Mouse (Mus musculus) lung, embryonic 14.5 days (tissue): Measurements from ENCODE around the gene Ttll10. TPM values are rescaled to one million over a fixed set of nuclear protein-coding genes. Genes with fewer than 3 reads are reported as not detected.

Experiments
- ATAC-seq: fragments of 200-750 bp; cut with Nextera tagmentation; 2 replicates; pipeline ENCODE4 v1.8.0; 2017; ENCODE audit warnings: mild to moderate bottlenecking, moderate TSS enrichment, moderate library complexity; ENCODE audit not compliant: insufficient read depth
- DNase-seq: peaks from one replicate; pipeline ENCODE4 v3.0.0-alpha.2; 2015
- H3K27ac ChIP-seq: fragments of 300-500 bp; sonication (generic); 2 replicates; pipeline ENCODE4 v1.5.1; 2014; ENCODE audit warnings: low read depth, mild to moderate bottlenecking, moderate library complexity
- H3K27me3 ChIP-seq: fragments of 300-500 bp; sonication (generic); 2 replicates; pipeline ENCODE4 v1.6.1; 2014; ENCODE audit warnings: low read length, control low read depth; ENCODE audit not compliant: insufficient read depth
- H3K36me3 ChIP-seq: fragments of 300-500 bp; sonication (generic); 2 replicates; pipeline ENCODE4 v1.6.1; 2014; ENCODE audit warnings: control low read depth; ENCODE audit not compliant: insufficient read depth
- H3K4me1 ChIP-seq: fragments of 300-500 bp; sonication (generic); 2 replicates; pipeline ENCODE4 v1.6.1; 2014; ENCODE audit warnings: antibody characterized with exemption, control low read depth; ENCODE audit not compliant: insufficient read depth
- H3K4me2 ChIP-seq: fragments of 300-500 bp; sonication (generic); 2 replicates; pipeline ENCODE4 v1.6.1; 2014; ENCODE audit warnings: mild to moderate bottlenecking
- H3K4me3 ChIP-seq: fragments of 300-500 bp; sonication (generic); 2 replicates; pipeline ENCODE4 v1.5.1; 2014; ENCODE audit warnings: low read depth, low read length
- H3K9ac ChIP-seq: fragments of 300-500 bp; sonication (generic); 2 replicates; pipeline ENCODE4 v1.6.1; 2014
- H3K9me3 ChIP-seq: fragments of 300-500 bp; sonication (generic); 2 replicates; pipeline ENCODE4 v1.6.1; 2016; ENCODE audit warnings: low read depth, low read length, control low read depth
- CTCF ChIP-seq: IDR thresholded peaks from 2 replicates; pipeline ENCODE4 v1.5.1; 2016; ENCODE audit warnings: antibody characterized with exemption, low read depth
- WGBS: fragments of 180-500 bp; shearing (Covaris S2); extraction: QIAGEN DNeasy Blood & Tissue Kit; methylation state at CpG from one replicate; pipeline ENCODE4 v1.1.7; 2014; 5-methylcytosine and 5-hydroxymethylcytosine counted together
- microRNA counts: library from miRNA; unstranded; fragments of <30 nt; microRNA quantifications from one replicate; lab custom pipeline; 2016
- microRNA-seq: library from miRNA; unstranded; fragments of <30 nt; microRNA quantifications from one replicate; pipeline ENCODE4, GENCODE M21; 2016; ENCODE audit warnings: borderline number of aligned reads
- polyA plus RNA-seq: library from polyadenylated mRNA; unstranded; fragments of >200 nt; fragmentation: Nextera tagmentation; extraction: Ambion mirVana; gene quantifications from 2 replicates; pipeline ENCODE4 v1.2.1, GENCODE M21; 2014

Gene Ttll10
- polyA plus RNA-seq, 1 experiment from 2014 or later, result 3.0 TPM

GRCm38 (mm10) chr4:155992241-155992905 lies 66.8 kb downstream of the Ttll10 start, which contains the start of the genes B3galt6 and Sdf4:
B3galt6 (minus strand) TSS chr4:155992649.
Sdf4 (plus strand) TSS chr4:155992872.
- ATAC-seq (peak; percentile 89), DNase-seq (peak; percentile 94)
- peaks cover 27% of the 10 kb centered on the region for H3K36me3 ChIP-seq
- H3K27ac ChIP-seq, result peak within 1 kb of the TSS; percentile 96
- H3K27me3 ChIP-seq, result no peaks in the 10 kb centered on the region
- H3K4me2 ChIP-seq, result peak within 1 kb of the TSS; percentile 100
- peak within 1 kb of the TSS; percentile 84 for H3K9ac ChIP-seq
- TF ChIP-seq CTCF, result peak; percentile 54
- peaks cover 13% of the 10 kb centered on the region for H3K4me1 ChIP-seq
- H3K9me3 ChIP-seq, result no peaks in the 10 kb centered on the region
- under 1% methylated on average over 94 of the region's 99 CpGs for WGBS
- H3K4me3 ChIP-seq, result peak within 1 kb of the TSS; percentile 86

- ATAC-seq (no peak; the same call in 1 of the 2 replicates), DNase-seq (no peak)
- Histone ChIP-seq H3K36me3 (peaks cover 22% of the 10 kb centered on the region), H3K9me3 (no peaks in the 10 kb centered on the region), H3K4me3 (peak overlapping the region; percentile 86), H3K4me1 (peaks cover 13% of the 10 kb centered on the region), H3K27ac (peak overlapping the region; percentile 96), H3K4me2 (peak overlapping the region; percentile 100), H3K27me3 (no peaks in the 10 kb centered on the region), H3K9ac (peak overlapping the region; percentile 76)
- TF ChIP-seq CTCF, result no peak
- WGBS, result 24% methylated on average over 37 of the region's 37 CpGs
Observed at GRCm38 (mm10) chr4:155991908-155992230, 67.3 kb downstream of the Ttll10 start.

GRCm38 (mm10) chr4:155991211-155991907 lies 67.9 kb downstream of the Ttll10 start:
- no peaks in the 10 kb centered on the region for H3K9me3 ChIP-seq

More at GRCm38 (mm10) chr4:155991211-155991907, 67.9 kb downstream of the Ttll10 start:
- Histone ChIP-seq H3K4me1 (peaks cover 13% of the 10 kb centered on the region), H3K27ac (peak overlapping the region; percentile 96; the same call in 1 of the 2 replicates), H3K27me3 (no peaks in the 10 kb centered on the region), H3K9ac (peak overlapping the region; percentile 76), H3K4me2 (peak overlapping the region; percentile 100), H3K36me3 (peaks cover 17% of the 10 kb centered on the region), H3K4me3 (peak overlapping the region; percentile 86)
- no peak for TF ChIP-seq CTCF
- no peak for DNase-seq
- ATAC-seq, result no peak
- 81% methylated on average over 22 of the region's 22 CpGs for WGBS

MicroRNA genes within 50 kb of the gene (microRNA counts, 519-probe panel; counts per million panel counts)
- 3,412 counts per million, percentile 69 among the panel's probes with 10 or more counts for microRNA mmu-miR-200a (lab: Ali Mortazavi, UCI)
- 4,265 counts per million, percentile 88 among the panel's probes with 10 or more counts for microRNA mmu-miR-200b (lab: Ali Mortazavi, UCI)
- microRNA mmu-miR-429 (lab: Ali Mortazavi, UCI), result 4,699 counts per million, percentile 93 among the panel's probes with 10 or more counts

Small RNA genes within 50 kb of the gene (microRNA-seq; reads per million reads assigned to microRNA genes)
- 1,053 reads per million, percentile 72 among the genes with 10 or more reads in this experiment for gene Mir200a
- 6,977 reads per million, percentile 92 among the genes with 10 or more reads in this experiment for gene Mir200b
- 18,219 reads per million, percentile 97 among the genes with 10 or more reads in this experiment for gene Mir429

Other genes starting within 250 kb of the Ttll10 start
- 172 and 174 TPM in 2 replicates for gene Ccnl2, start 246.9 kb downstream of the Ttll10 start, polyA plus RNA-seq
- 124 and 136 TPM in 2 replicates for gene Aurkaip1, start 228.1 kb downstream of the Ttll10 start, polyA plus RNA-seq
- gene Mxra8, start 219.7 kb downstream of the Ttll10 start, polyA plus RNA-seq, result 148 and 155 TPM in 2 replicates
- gene Dvl1, start 212.0 kb downstream of the Ttll10 start, polyA plus RNA-seq, result 11.3 and 17.8 TPM in 2 replicates
- gene Tas1r3, start 196.1 kb downstream of the Ttll10 start, polyA plus RNA-seq, result 0.16 and 0.22 TPM in 2 replicates
- 17.1 and 18.4 TPM in 2 replicates for gene Cptp, start 190.0 kb downstream of the Ttll10 start, polyA plus RNA-seq
- gene Ints11, start 189.9 kb downstream of the Ttll10 start, polyA plus RNA-seq, result 83.6 and 84.7 TPM in 2 replicates
- 43.6 and 50.9 TPM in 2 replicates for gene Pusl1, start 167.6 kb downstream of the Ttll10 start, polyA plus RNA-seq
- gene Acap3, start 167.6 kb downstream of the Ttll10 start, polyA plus RNA-seq, result 17.9 and 20.5 TPM in 2 replicates
- gene Ube2j2, start 115.6 kb downstream of the Ttll10 start, polyA plus RNA-seq, result 124 and 127 TPM in 2 replicates
- gene C1qtnf12, start 97.1 kb downstream of the Ttll10 start, polyA plus RNA-seq, result 35.9 and 43.5 TPM in 2 replicates
- 17.1 and 18.2 TPM in 2 replicates for gene B3galt6, start 66.8 kb downstream of the Ttll10 start, polyA plus RNA-seq
- gene Sdf4, start 66.5 kb downstream of the Ttll10 start, polyA plus RNA-seq, result 152 TPM in 2 replicates
- gene Tnfrsf4, start 45.6 kb downstream of the Ttll10 start, polyA plus RNA-seq, result 0.47 and 0.60 TPM in 2 replicates
- 1.3 TPM in 2 replicates for gene Tnfrsf18, start 33.2 kb downstream of the Ttll10 start, polyA plus RNA-seq
- gene 9430015G10Rik, start 50.6 kb upstream of the Ttll10 start, polyA plus RNA-seq, result 49.4 and 55.7 TPM in 2 replicates
- gene Rnf223, start 71.1 kb upstream of the Ttll10 start, polyA plus RNA-seq, result 0.43 and 0.72 TPM in 2 replicates
- gene Agrn, start 138.1 kb upstream of the Ttll10 start, polyA plus RNA-seq, result 81.9 and 84.0 TPM in 2 replicates
- gene Isg15, start 141.4 kb upstream of the Ttll10 start, polyA plus RNA-seq, result 0.43 TPM in 1 of 2 replicates, not detected in the other
- gene AW011738, start 143.9 kb upstream of the Ttll10 start, polyA plus RNA-seq, result 0.72 and 0.81 TPM in 2 replicates
- gene Perm1, start 156.5 kb upstream of the Ttll10 start, polyA plus RNA-seq, result 0.32 and 0.51 TPM in 2 replicates
- 21.0 and 21.4 TPM in 2 replicates for gene Plekhn1, start 175.4 kb upstream of the Ttll10 start, polyA plus RNA-seq
- 82.4 and 90.1 TPM in 2 replicates for gene Noc2l, start 176.6 kb upstream of the Ttll10 start, polyA plus RNA-seq
- 0.11 and 0.15 TPM in 2 replicates for gene Samd11, start 196.2 kb upstream of the Ttll10 start, polyA plus RNA-seq